Mouse (Mus musculus) layer of hippocampus, postnatal 36 days (tissue): ENCODE measurements around the gene Aspn. TPM values are rescaled to one million over a fixed set of nuclear protein-coding genes. Genes with fewer than 3 reads are reported as not detected.

Source experiments
- DNase-seq, 2 experiments: peaks; one replicate each; pipeline ENCODE4 v3.0.0; 2022
- total RNA-seq, 2 experiments: library from RNA; stranded (reverse); gene quantifications; 2 replicates each; pipeline ENCODE4 v1.2.3; 2021

Gene Aspn
- 1 to 10 TPM; 1.2 to 1.7 TPM for total RNA-seq

- DNase-seq = no peak
These were observed at the start of gene Aspn for GRCm38 (mm10) chr13:49544279-49544678. TSS of gene Aspn (plus strand) at chr13:49544443.

GRCm38 (mm10) chr13:49504510-49504909, 39.7 kb upstream of the Aspn start, which contains the start of gene Ecm2:
TSS of gene Ecm2 (plus strand) at chr13:49504810.
- DNase-seq = no peak

- no peak for DNase-seq
These were observed 38.5 kb upstream of the Aspn start for GRCm38 (mm10) chr13:49505776-49506175.

- DNase-seq = no peak
These were observed 37.1 kb upstream of the Aspn start for GRCm38 (mm10) chr13:49507176-49507575.

GRCm38 (mm10) chr13:49518761-49519160, 25.5 kb upstream of the Aspn start:
- no peak for DNase-seq

- DNase-seq = no peak
These were observed 18.0 kb upstream of the Aspn start for GRCm38 (mm10) chr13:49526235-49526634.

GRCm38 (mm10) chr13:49530636-49531035, 13.6 kb upstream of the Aspn start:
- DNase-seq = no peak

GRCm38 (mm10) chr13:49536946-49537345, 7.3 kb upstream of the Aspn start:
- no peak for DNase-seq

- no peak for DNase-seq
These were observed 5.5 kb upstream of the Aspn start for GRCm38 (mm10) chr13:49538693-49539092.

- no peak for DNase-seq
These were observed 1.4 kb downstream of the Aspn start for GRCm38 (mm10) chr13:49545646-49546045.

- no peak for DNase-seq
These were observed 2.3 kb downstream of the Aspn start for GRCm38 (mm10) chr13:49546517-49546916.

- no peak for DNase-seq
These were observed 3.4 kb downstream of the Aspn start for GRCm38 (mm10) chr13:49547563-49548150.

GRCm38 (mm10) chr13:49549616-49550015, 5.4 kb downstream of the Aspn start:
- no peak for DNase-seq

- no peak for DNase-seq
These were observed 10.3 kb downstream of the Aspn start for GRCm38 (mm10) chr13:49554519-49554918.

- DNase-seq = no peak
These were observed 12.0 kb downstream of the Aspn start for GRCm38 (mm10) chr13:49556203-49556602.

GRCm38 (mm10) chr13:49556924-49557323, 12.7 kb downstream of the Aspn start:
- DNase-seq = no peak

- no peak for DNase-seq
These were observed 14.9 kb downstream of the Aspn start for GRCm38 (mm10) chr13:49559185-49559584.

GRCm38 (mm10) chr13:49560886-49561285, 16.6 kb downstream of the Aspn start:
- no peak for DNase-seq

- DNase-seq = no peak
These were observed 20.1 kb downstream of the Aspn start for GRCm38 (mm10) chr13:49564347-49564746.

GRCm38 (mm10) chr13:49570371-49570770, 26.1 kb downstream of the Aspn start:
- DNase-seq = no peak

GRCm38 (mm10) chr13:49571418-49571817, 27.2 kb downstream of the Aspn start:
- no peak for DNase-seq

GRCm38 (mm10) chr13:49581541-49582530, 37.6 kb downstream of the Aspn start, which contains the start of gene Omd:
TSS of gene Omd (plus strand) at chr13:49582462.
- no peak for DNase-seq

GRCm38 (mm10) chr13:49583859-49584258, 39.6 kb downstream of the Aspn start:
- no peak for DNase-seq
